Mouse (Mus musculus) liver, postnatal 0 days (tissue): ENCODE data around the gene Slc26a3.

Source experiments
- CTCF ChIP-seq: sonication (generic); IDR thresholded peaks from 2 replicates; pipeline ENCODE4 v1.5.1; 2016; ENCODE audit warnings: antibody characterized with exemption, low read depth
- EP300 ChIP-seq: IDR thresholded peaks from 2 replicates; pipeline ENCODE4 v1.6.1; 2016; ENCODE audit warnings: antibody characterized with exemption, low read depth, mild to moderate bottlenecking

GRCm38 (mm10) chr12:31350191-31350943 is 40.3 kb upstream of the Slc26a3 start:
- TF ChIP-seq EP300: no peak
- no peak for TF ChIP-seq CTCF
